Mouse (Mus musculus) Patski (cell line): ENCODE measurements at regions not wholly inside any gene's neighbourhood (a gene's known extent, or its start where the extent isn't known, plus 50 kb on each side); places are given as distances from the start of the nearest gene placed in this dataset.
A peak's percentile ranks its signal among the peaks of the same experiment; 100 is the strongest.

Experiments used
- ATAC-seq: fragments of 100-300 bp; one replicate; pipeline ENCODE4 v1.8.0; 2021
- CTCF ChIA-PET: fragments of 350-600 bp; sonication (Branson Sonifier 250); formaldehyde crosslinking; loops from one replicate; lab custom pipeline; 2022; ENCODE audit warnings: inconsistent platforms; lab: Charles Lee
- POLR2A ChIA-PET: fragments of 350-600 bp; sonication (Branson Sonifier 250); formaldehyde crosslinking; loops from one replicate; lab custom pipeline; 2022; ENCODE audit warnings: antibody characterized with exemption, inconsistent platforms; lab: Charles Lee
- DNase-seq: peaks from one replicate; pipeline ENCODE4 v3.0.0-alpha.2; 2011; ENCODE audit warnings: low read depth, low spot score
- H3K27me3 ChIP-seq: fragments of 371-371 bp; one replicate; pipeline ENCODE4 v1.5.1; 2021
- CTCF ChIP-seq: fragments of 100-300 bp; IDR thresholded peaks from one replicate; pipeline ENCODE4 v1.5.1; 2021
- in situ Hi-C: fragments of 300-500 bp; cut with MboI; formaldehyde crosslinking; loops from 3 replicates; pipeline ENCODE4 v1.11.1; 2018; ENCODE audit warnings: low pct_unique_long_range_greater_than_20kb, mixed read lengths

DNA sequence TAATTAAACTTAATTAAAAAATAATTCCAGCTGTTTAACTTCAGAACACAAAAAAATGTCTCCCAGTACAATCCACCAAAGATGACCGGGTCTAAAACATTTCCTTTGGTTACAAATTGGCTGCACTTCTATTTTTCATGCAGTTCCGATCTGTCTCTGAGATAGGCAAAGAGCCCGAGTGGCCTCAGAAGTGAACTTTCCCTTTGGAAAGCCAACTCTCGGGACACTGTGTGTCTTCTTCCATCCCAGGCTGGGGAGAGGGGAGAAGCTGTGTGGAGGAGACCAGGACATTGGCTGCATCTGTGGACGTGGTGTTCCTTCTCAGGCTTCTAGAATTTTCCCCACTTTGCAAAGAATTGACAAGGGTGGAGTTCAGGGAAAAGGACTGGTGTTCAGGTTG, 125.0 kb upstream of the Ubr2 start:
- in situ Hi-C loops: no loop called here
- no peak for TF ChIP-seq CTCF
- CTCF ChIA-PET: interaction anchor here (1.3 kb wide), 1 partner anchor 19 kb away, joined by 3 read pairs; no protein-coding TSS in a partner anchor
- POLR2A ChIA-PET: no interaction called here
- ATAC-seq (no peak), DNase-seq (no peak)
- H3K27me3 ChIP-seq: no peaks in the 10 kb centered on the region

DNA sequence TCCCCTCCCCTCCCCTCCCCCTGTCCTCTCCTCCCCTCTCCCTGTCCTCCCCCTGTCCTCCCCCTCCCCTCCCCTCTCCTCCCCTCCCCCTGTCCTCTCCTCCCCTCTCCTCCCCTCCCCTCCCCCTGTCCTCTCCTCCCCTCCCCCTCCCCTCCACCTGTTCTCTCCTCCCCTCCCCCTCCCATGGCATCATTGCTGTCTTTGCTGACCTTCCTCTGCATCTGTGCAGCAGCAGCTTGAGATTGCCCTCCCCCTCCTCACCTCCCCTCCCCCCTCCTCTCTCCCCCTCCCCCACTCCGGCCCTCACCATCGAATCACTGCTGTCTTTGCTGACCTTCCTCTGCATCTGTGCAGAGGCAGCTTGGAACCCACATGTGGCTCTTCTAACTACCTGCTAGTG, 123.4 kb upstream of the Ubr2 start:
- no peaks in the 10 kb centered on the region for H3K27me3 ChIP-seq
- no peak for ATAC-seq
- no peak for TF ChIP-seq CTCF
- in situ Hi-C loops: no loop called here
- ChIA-PET POLR2A (no interaction called here), CTCF (no interaction called here)
- no peak for DNase-seq

- ATAC-seq (no peak), DNase-seq (no peak)
- CTCF ChIA-PET: no interaction called here
- in situ Hi-C loops: no loop called here
- POLR2A ChIA-PET: no interaction called here
- TF ChIP-seq CTCF: no peak
- no peaks in the 10 kb centered on the region for H3K27me3 ChIP-seq
Observed at GRCm38 (mm10) chr17:47127571-47127970, 117.2 kb upstream of the Ubr2 start.

- in situ Hi-C loops: no loop called here
- CTCF ChIA-PET: no interaction called here
- no peak for DNase-seq
- H3K27me3 ChIP-seq: no peaks in the 10 kb centered on the region
- TF ChIP-seq CTCF: no peak
- POLR2A ChIA-PET: no interaction called here
- ATAC-seq: no peak
Observed at GRCm38 (mm10) chr17:47123576-47123975, 113.2 kb upstream of the Ubr2 start.

DNA sequence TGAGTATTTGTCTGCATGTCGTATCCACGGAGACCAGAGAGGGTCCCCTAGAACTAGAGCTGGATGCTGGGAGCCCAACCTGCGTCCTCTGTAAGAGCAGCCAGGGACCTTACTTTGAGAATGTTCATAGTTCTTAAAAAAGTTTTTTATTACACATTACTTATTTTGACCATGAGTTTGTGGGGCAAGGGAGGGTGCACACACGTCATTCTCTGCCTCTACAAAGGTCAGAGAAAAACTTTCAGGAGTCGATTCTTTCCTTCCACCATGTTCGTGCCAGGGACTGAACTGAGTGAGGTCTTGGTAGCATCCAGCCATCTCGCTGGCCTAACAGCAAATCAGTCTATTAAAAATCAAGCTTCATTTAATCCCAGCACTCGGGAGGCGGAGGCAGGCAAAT, 111.9 kb upstream of the Ubr2 start:
- CTCF ChIA-PET: interaction anchor here (1.0 kb wide), 1 partner anchor 57 kb away, joined by 3 read pairs; no protein-coding TSS in a partner anchor
- H3K27me3 ChIP-seq: no peaks in the 10 kb centered on the region
- no peak for ATAC-seq
- TF ChIP-seq CTCF: no peak
- in situ Hi-C loops: no loop called here
- POLR2A ChIA-PET: no interaction called here
- no peak for DNase-seq

- TF ChIP-seq CTCF: no peak
- ChIA-PET POLR2A (no interaction called here), CTCF (interaction anchor here (0.7 to 1.1 kb wide), 2 partner anchors 21 to 79 kb away, joined by 3 to 4 read pairs; no protein-coding TSS in a partner anchor)
- ATAC-seq: no peak
- in situ Hi-C loops: no loop called here
- DNase-seq: no peak
- no peaks in the 10 kb centered on the region for H3K27me3 ChIP-seq
Observed at GRCm38 (mm10) chr17:47118010-47118409, 107.7 kb upstream of the Ubr2 start.

DNA sequence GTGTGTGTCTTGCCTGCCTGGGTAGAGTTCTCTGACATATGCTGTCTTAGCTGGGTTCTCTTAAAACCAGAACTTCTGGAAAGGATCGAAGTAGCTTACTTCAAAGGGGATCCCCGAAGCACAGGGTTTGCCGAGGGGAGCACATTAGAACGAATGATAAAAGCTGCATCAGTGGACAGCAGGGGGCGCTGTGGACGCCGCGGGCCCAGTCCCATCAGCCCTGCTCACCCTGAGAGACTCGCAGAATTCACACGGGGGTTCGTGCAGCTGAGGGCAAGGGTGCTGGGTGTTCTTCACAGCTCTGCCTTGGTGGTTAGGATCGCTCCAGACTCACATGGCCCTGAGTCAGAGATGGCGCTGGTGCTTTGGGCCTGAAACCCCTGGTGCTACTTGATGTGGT, 105.4 kb upstream of the Ubr2 start:
- H3K27me3 ChIP-seq: no peaks in the 10 kb centered on the region
- in situ Hi-C loops: no loop called here
- ATAC-seq: peak; percentile 21
- peak; percentile 59 for TF ChIP-seq CTCF
- ChIA-PET POLR2A (interaction anchor here (1.0 kb wide), 2 partner anchors 18 to 24 kb away, joined by 3 to 4 read pairs; no protein-coding TSS in a partner anchor), CTCF (interaction anchor here (0.9 to 2.3 kb wide), 7 partner anchors 9 to 76 kb away, joined by 3 to 7 read pairs (median 4); no protein-coding TSS in a partner anchor)
- no peak for DNase-seq

GRCm38 (mm10) chr17:47115141-47115540, 104.8 kb upstream of the Ubr2 start:
- no peak for DNase-seq
- H3K27me3 ChIP-seq: no peaks in the 10 kb centered on the region
- in situ Hi-C loops: no loop called here
- CTCF ChIA-PET: interaction anchor here (0.9 to 2.3 kb wide), 5 partner anchors 10 to 76 kb away, joined by 3 to 7 read pairs (median 4); no protein-coding TSS in a partner anchor
- POLR2A ChIA-PET: interaction anchor here (0.6 to 1.0 kb wide), 3 partner anchors 11 to 104 kb away, joined by 3 to 5 read pairs (median 3); no protein-coding TSS in a partner anchor
- TF ChIP-seq CTCF: no peak
- ATAC-seq: no peak

GRCm38 (mm10) chr17:47114736-47115135, 104.4 kb upstream of the Ubr2 start:
- no peaks in the 10 kb centered on the region for H3K27me3 ChIP-seq
- in situ Hi-C loops: no loop called here
- CTCF ChIA-PET: interaction anchor here (1.0 to 2.3 kb wide), 3 partner anchors 12 to 75 kb away, joined by 4 to 7 read pairs (median 5); no protein-coding TSS in a partner anchor
- TF ChIP-seq CTCF: no peak
- POLR2A ChIA-PET: interaction anchor here (0.7 to 0.8 kb wide), 2 partner anchors 33 to 104 kb away, joined by 3 read pairs; no protein-coding TSS in a partner anchor
- DNase-seq (no peak), ATAC-seq (no peak)

DNA sequence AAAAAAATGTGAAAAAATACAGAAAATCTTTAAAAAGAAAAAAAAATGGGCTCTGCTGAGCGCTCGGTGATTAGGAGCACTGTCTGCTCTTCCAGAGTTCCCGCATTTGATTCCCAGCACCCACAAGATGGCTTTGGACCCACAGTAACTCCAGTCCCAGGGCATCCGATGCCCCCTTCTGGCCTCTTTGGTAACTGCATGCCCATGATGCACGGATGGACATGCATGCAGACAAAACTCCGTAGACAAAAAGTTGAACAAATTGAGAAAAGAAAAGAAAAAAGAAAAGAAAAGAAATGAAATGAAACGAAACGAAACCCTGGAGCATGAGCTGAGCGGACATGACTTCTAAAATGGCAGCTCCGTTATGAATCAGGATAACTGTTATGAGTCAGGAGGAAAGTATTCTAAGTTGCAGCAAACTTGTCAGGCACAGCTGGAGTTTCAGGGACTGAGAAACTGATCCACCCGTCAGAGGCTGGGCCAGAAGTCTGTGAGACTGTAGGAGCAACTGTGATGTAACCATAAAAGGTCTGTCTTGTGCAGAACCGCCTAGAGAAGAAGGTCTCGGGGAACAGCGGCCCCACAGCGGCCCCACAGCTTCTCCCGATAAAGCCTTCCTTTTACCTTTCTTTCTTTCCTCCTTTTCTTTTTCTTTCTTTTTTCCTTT, 102.3 kb upstream of the Ubr2 start:
- in situ Hi-C loops: no loop called here
- ChIA-PET POLR2A (no interaction called here), CTCF (interaction anchor here (1.3 to 1.4 kb wide), 2 partner anchors 21 to 74 kb away, joined by 3 to 4 read pairs; no protein-coding TSS in a partner anchor)
- DNase-seq: no peak
- ATAC-seq: no peak
- peak; percentile 63 for TF ChIP-seq CTCF
- no peaks in the 10 kb centered on the region for H3K27me3 ChIP-seq

DNA sequence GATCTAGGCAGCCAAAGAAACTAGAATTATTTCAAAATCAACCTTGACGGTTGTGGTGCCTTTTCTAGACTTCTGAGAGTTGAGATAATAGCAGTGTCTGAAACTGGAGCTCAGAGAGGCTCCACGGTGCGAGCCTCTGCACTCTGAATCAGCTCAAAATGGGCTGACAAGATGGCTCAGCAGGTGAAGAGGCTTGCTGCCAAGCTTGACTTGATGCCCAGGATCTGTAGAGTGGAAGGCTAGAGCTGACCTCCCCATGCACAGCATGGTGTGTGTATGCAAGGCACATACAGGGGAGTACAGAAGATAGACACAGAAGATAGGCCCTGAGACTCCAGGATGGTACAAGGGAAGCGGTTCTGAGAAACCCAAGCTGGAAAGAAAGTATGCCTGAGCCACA, 100.5 kb upstream of the Ubr2 start:
- DNase-seq: no peak
- ATAC-seq: no peak
- no peak for TF ChIP-seq CTCF
- CTCF ChIA-PET: no interaction called here
- POLR2A ChIA-PET: interaction anchor here (0.8 kb wide), 1 partner anchor 206 kb away, joined by 3 read pairs; no protein-coding TSS in a partner anchor
- no peaks in the 10 kb centered on the region for H3K27me3 ChIP-seq
- in situ Hi-C loops: no loop called here
